Mouse (Mus musculus): Measurements from ENCODE around the gene Tcte1. TPM values are rescaled to one million over a fixed set of nuclear protein-coding genes. Genes with fewer than 3 reads are reported as not detected.

Gene Tcte1
- polyA plus RNA-seq, 1 experiment from 2014 or later = not detected

DNA sequence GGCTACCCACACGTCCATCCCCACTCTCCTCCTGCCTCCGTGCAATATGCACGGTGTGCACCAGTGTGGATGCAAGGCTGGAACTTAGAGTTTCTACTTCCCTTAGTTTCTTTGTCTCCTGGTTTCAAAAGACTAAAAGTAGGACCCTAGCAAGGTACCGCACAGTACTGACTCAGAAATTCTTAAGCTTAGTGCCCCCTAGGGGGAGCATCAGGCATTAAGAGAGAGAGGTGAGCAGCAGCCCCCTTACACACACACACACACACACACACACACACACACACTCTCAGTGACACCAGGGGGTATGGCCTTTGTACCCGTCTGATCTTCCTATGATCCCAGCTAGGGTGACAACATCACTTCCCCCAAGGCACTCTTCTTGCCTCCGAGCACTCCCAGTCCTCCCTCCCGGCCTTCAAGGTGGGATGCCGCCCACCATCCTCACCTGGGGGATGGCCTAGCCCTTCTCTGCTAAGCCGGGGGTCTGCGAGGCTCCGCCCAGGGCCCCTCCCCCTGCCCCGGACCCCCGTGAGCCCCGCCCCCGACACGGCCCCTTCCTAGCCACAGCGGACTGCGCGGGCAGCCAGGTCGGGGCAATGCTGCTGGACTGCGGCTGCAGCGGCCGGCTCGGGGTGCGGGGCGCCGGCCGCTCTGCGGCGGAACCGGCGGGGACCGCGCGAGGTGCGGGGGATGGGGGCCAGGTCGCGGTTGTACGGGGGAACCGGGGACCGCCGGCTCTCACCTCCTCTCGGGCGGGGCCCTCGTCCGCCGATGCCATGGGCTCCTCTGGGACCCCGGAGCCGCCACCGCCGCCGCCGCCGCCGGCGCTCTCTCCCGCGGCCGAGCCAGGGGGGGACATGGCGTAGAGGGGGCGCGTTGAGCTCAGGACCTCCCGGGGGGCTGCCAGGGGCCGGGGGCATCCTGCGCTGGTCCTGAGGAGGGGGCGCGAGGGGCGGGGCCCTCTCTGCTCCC, 25.6 kb downstream of the Tcte1 start:
- no peaks in the 10 kb centered on the region for H3K4me1 ChIP-seq (replicated peaks; ENCODE audit: control insufficient read depth, insufficient read depth, low read length)
- peaks cover 79% of the 10 kb centered on the region for H3K27me3 ChIP-seq (replicated peaks; ENCODE audit: control insufficient read depth, insufficient read depth, low read length)
- peaks cover 3% of the 10 kb centered on the region; the same call in 1 of the 2 replicates for H3K36me3 ChIP-seq (ENCODE audit: control insufficient read depth, insufficient read depth)
- H3K4me2 ChIP-seq (replicated peaks; ENCODE audit: low read depth) = peak overlapping the region; percentile 93
- no peaks in the 10 kb centered on the region for H3K9me3 ChIP-seq (ENCODE audit: control insufficient read depth)
- TF ChIP-seq CTCF (IDR thresholded peaks at IDR 0.05; ENCODE audit: low read depth) = peak; percentile 48
- 5% methylated on average over 34 of the region's 68 CpGs for WGBS
- no peak overlapping the region for H3K27ac ChIP-seq (ENCODE audit: low read depth, low read length)
- ATAC-seq = 0 out of 2 replicates have a peak, but pooled peaks have one; percentile 5
- peak overlapping the region; percentile 4; the same call in 1 of the 2 replicates for H3K9ac ChIP-seq (ENCODE audit: low read depth, low read length)
- peak overlapping the region; percentile 59 for H3K4me3 ChIP-seq (ENCODE audit: low read depth, low read length)

DNA sequence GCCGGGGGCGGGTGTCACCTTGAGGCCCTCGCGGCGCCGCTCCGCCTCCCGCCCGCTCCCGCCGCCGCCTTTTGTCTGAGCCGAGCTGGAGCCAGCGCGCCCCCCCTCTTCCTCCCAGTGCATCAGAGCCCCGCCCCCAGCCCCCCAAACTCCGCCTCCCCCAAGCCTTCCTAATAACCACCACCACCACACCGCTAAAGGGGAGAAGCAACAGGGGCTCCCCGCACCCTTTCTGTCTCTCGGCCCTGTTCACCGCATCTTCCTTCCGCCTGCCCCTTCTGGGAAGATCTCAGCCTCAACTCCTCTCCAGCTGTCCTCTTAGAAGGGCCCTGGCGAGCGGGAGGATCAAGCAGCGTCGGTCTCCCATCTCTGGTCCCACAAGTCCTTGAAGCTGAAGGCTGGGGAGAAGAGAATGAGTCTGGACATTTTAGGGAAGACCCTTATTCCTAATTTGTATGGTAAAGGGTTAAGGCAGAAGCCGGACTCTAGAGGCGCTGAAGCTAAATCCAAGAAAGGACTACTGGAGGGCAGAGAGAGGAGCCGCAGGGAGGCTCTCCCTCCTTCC, 26.5 kb downstream of the Tcte1 start, which contains the start of gene Tmem151b:
Gene Tmem151b (minus strand): TSS at position 61 of the 565 bp plus-strand sequence.
- Histone ChIP-seq H3K27me3 (replicated peaks; ENCODE audit: control insufficient read depth, insufficient read depth, low read length) (peaks cover 70% of the 10 kb centered on the region), H3K4me1 (replicated peaks; ENCODE audit: control insufficient read depth, insufficient read depth, low read length) (no peaks in the 10 kb centered on the region), H3K4me3 (ENCODE audit: low read depth, low read length) (peak within 1 kb of the TSS; percentile 59), H3K27ac (ENCODE audit: low read depth, low read length) (no peak within 1 kb of the TSS), H3K4me2 (replicated peaks; ENCODE audit: low read depth) (peak within 1 kb of the TSS; percentile 93), H3K9ac (ENCODE audit: low read depth, low read length) (peak within 1 kb of the TSS; percentile 4; the same call in 1 of the 2 replicates), H3K36me3 (ENCODE audit: control insufficient read depth, insufficient read depth) (peaks cover 3% of the 10 kb centered on the region; the same call in 1 of the 2 replicates), H3K9me3 (ENCODE audit: control insufficient read depth) (no peaks in the 10 kb centered on the region)
- peak; percentile 13; the same call in 1 of the 2 replicates for TF ChIP-seq CTCF (IDR thresholded peaks at IDR 0.05; ENCODE audit: low read depth)
- 2% methylated on average over 13 of the region's 29 CpGs for WGBS
- no peak for ATAC-seq

DNA sequence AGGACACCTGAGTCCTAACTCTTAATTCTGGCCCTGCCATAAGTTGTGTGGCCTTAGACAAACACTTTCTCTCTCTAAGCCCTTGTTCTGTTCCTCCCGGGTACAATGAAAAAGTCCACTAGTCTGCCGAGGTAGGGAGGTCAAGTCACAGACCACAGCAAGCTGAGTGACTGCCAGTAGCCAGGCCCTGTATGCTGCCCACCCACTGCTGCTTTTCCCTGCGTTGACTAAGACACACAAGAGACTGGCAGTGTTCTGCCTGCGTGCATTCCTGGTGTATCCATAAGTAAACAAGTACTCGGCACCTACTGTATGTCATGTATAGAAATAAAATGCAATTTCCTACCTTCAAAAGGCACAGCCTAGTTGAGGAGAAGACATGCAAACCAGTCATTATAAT, 27.0 kb downstream of the Tcte1 start:
- H3K36me3 ChIP-seq (ENCODE audit: control insufficient read depth, insufficient read depth) = peaks cover 3% of the 10 kb centered on the region; the same call in 1 of the 2 replicates
- 0 out of 2 replicates have a peak, but pooled peaks cover 1% of the 10 kb centered on the region for H3K4me1 ChIP-seq (replicated peaks; ENCODE audit: control insufficient read depth, insufficient read depth, low read length)
- peaks cover 65% of the 10 kb centered on the region for H3K27me3 ChIP-seq (replicated peaks; ENCODE audit: control insufficient read depth, insufficient read depth, low read length)
- 0 out of 2 replicates have a peak overlapping the region, but pooled peaks have one; percentile 93 for H3K4me2 ChIP-seq (replicated peaks; ENCODE audit: low read depth)
- 14% methylated on average over 5 of the region's 5 CpGs for whole genome bisulfite sequencing
- no peak for TF ChIP-seq CTCF (IDR thresholded peaks at IDR 0.05; ENCODE audit: low read depth)
- no peak overlapping the region for H3K9ac ChIP-seq (ENCODE audit: low read depth, low read length)
- no peak for ATAC-seq
- H3K9me3 ChIP-seq (ENCODE audit: control insufficient read depth) = no peaks in the 10 kb centered on the region
- H3K4me3 ChIP-seq (ENCODE audit: low read depth, low read length) = no peak overlapping the region
- no peak overlapping the region for H3K27ac ChIP-seq (ENCODE audit: low read depth, low read length)

GRCm38 (mm10) chr17:45551249-45551796, 28.1 kb downstream of the Tcte1 start:
- no peak for TF ChIP-seq CTCF (IDR thresholded peaks at IDR 0.05; ENCODE audit: low read depth)
- Histone ChIP-seq H3K9ac (ENCODE audit: low read depth, low read length) (no peak overlapping the region), H3K4me2 (replicated peaks; ENCODE audit: low read depth) (no peak overlapping the region), H3K9me3 (ENCODE audit: control insufficient read depth) (no peaks in the 10 kb centered on the region), H3K27me3 (replicated peaks; ENCODE audit: control insufficient read depth, insufficient read depth, low read length) (peaks cover 54% of the 10 kb centered on the region), H3K4me3 (ENCODE audit: low read depth, low read length) (no peak overlapping the region), H3K4me1 (replicated peaks; ENCODE audit: control insufficient read depth, insufficient read depth, low read length) (peaks cover 3% of the 10 kb centered on the region; the same call in 1 of the 2 replicates), H3K36me3 (ENCODE audit: control insufficient read depth, insufficient read depth) (peaks cover 3% of the 10 kb centered on the region; the same call in 1 of the 2 replicates), H3K27ac (ENCODE audit: low read depth, low read length) (no peak overlapping the region)
- 67% methylated on average over 7 of the region's 7 CpGs for WGBS
- no peak for ATAC-seq

DNA sequence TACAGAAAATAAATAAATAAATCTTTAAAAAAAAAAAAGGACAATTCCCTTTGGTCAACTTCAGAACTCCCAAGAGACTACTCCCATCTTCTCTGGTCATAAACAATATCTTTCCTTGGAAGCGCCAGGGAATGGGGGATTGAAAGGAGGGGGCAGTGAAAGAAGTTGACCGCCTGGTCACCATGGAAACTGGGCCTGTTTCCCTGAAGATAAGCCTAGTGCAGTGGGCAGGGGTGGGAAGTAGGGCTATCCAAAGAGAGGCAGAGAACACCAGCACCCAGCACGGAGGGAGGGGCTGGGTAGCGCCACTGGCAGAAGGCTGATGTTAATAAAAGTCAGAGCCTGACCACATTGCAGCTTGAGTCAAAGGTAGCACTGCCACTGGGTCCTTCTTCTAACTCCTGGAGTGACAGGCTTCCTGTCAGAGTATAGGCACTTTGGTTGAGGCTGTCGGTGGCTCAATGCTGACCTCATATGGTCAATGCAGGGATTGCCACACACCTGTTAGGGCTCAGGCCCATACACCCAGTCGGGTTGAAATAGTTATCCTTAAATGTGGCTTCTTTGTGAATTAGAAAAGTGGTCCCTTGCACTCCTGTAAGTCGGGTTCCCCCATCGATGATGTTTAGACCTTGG, 28.7 kb downstream of the Tcte1 start:
- no peak overlapping the region for H3K4me2 ChIP-seq (replicated peaks; ENCODE audit: low read depth)
- no peaks in the 10 kb centered on the region for H3K9me3 ChIP-seq (ENCODE audit: control insufficient read depth)
- H3K27me3 ChIP-seq (replicated peaks; ENCODE audit: control insufficient read depth, insufficient read depth, low read length) = peaks cover 49% of the 10 kb centered on the region
- peaks cover 3% of the 10 kb centered on the region; the same call in 1 of the 2 replicates for H3K4me1 ChIP-seq (replicated peaks; ENCODE audit: control insufficient read depth, insufficient read depth, low read length)
- H3K4me3 ChIP-seq (ENCODE audit: low read depth, low read length) = no peak overlapping the region
- peak; percentile 96 for TF ChIP-seq CTCF (IDR thresholded peaks at IDR 0.05; ENCODE audit: low read depth)
- ATAC-seq = peak; percentile 44; the same call in 1 of the 2 replicates
- WGBS = 2% methylated on average over 8 of the region's 8 CpGs
- no peaks in the 10 kb centered on the region; the same call in 1 of the 2 replicates for H3K36me3 ChIP-seq (ENCODE audit: control insufficient read depth, insufficient read depth)
- H3K9ac ChIP-seq (ENCODE audit: low read depth, low read length) = no peak overlapping the region
- no peak overlapping the region for H3K27ac ChIP-seq (ENCODE audit: low read depth, low read length)

Data from intestine, postnatal 0 days (tissue).